Mouse (Mus musculus) spleen, adult 2 months (tissue): ENCODE data around the gene Scel. TPM values are rescaled to one million over a fixed set of nuclear protein-coding genes. Genes with fewer than 3 reads are reported as not detected.

Experiments used
- DNase-seq, 2 experiments: peaks; one replicate each; pipeline versions ENCODE4 v3.0.0 to v3.0.0-alpha.2; 2012 to 2021; ENCODE audit warnings: low spot score in 2 of 2, low read depth in 1 of 2
- H3K27ac ChIP-seq: fragments of 200-500 bp; 2 replicates; pipeline ENCODE4 v1.5.1; 2012; ENCODE audit warnings: low read length, inconsistent platforms; ENCODE audit not compliant: insufficient read depth
- H3K27me3 ChIP-seq: fragments of 200-500 bp; 2 replicates; pipeline ENCODE4 v1.6.1; 2012; ENCODE audit warnings: mild to moderate bottlenecking, moderate library complexity, low read length, inconsistent platforms; ENCODE audit not compliant: control insufficient read depth, insufficient read depth
- H3K36me3 ChIP-seq: fragments of 200-500 bp; 2 replicates; pipeline ENCODE4 v1.6.1; 2012; ENCODE audit warnings: mild to moderate bottlenecking, low read length, inconsistent platforms; ENCODE audit not compliant: control insufficient read depth, insufficient read depth
- H3K4me1 ChIP-seq: fragments of 200-500 bp; 2 replicates; pipeline ENCODE4 v1.6.1; 2011; ENCODE audit warnings: inconsistent platforms; ENCODE audit not compliant: control insufficient read depth, insufficient read depth, insufficient read length
- H3K4me3 ChIP-seq: fragments of 200-500 bp; 2 replicates; pipeline ENCODE4 v1.5.1; 2011; ENCODE audit warnings: mild to moderate bottlenecking, inconsistent platforms; ENCODE audit not compliant: insufficient read depth, insufficient read length; ENCODE audit errors: extremely low read depth
- CTCF ChIP-seq: fragments of 200-500 bp; IDR thresholded peaks from 2 replicates; pipeline ENCODE4 v1.5.1; 2011; ENCODE audit warnings: mild to moderate bottlenecking, inconsistent platforms; ENCODE audit not compliant: insufficient read depth, insufficient read length, insufficient replicate concordance; ENCODE audit errors: extremely low read depth
- POLR2A ChIP-seq: fragments of 200-500 bp; IDR thresholded peaks from 2 replicates; pipeline ENCODE4 v1.6.1; 2011; ENCODE audit warnings: low read depth, low read length, inconsistent platforms
- WGBS: fragments of 180-500 bp; shearing (Covaris S2); methylation state at CpG from one replicate; pipeline ENCODE4 v1.1.7; 2018; 5-methylcytosine and 5-hydroxymethylcytosine counted together
- polyA plus RNA-seq: library from polyadenylated mRNA; depleted of rRNA; stranded (reverse); fragments of >200 nt; gene quantifications from 2 replicates; pipeline ENCODE4 v1.2.3, GENCODE M21; 2012; rRNA removed

Gene Scel
- polyA plus RNA-seq, 1 experiment = 0.11 TPM

DNA sequence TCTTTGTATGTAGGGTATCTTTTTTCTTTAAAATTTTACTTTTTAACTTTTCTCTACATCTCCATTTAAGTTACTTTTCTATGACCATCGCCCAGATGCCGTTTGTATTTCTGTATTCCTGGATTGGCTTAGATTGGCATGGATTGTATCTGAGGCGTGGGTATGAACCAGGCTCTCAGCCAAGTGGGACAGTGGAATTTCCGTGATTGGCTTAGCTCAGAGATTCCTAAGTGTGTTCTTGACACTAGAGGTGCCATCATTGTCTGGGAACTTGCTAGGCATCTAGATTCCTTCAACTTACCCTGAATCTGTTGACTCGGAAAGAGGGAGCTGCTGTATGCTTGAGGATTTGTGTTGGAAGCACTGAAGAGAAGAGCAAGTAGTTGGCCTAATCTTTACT is 142.3 kb downstream of the Scel start:
- Histone ChIP-seq H3K27me3 (no peaks in the 10 kb centered on the region), H3K4me1 (peaks cover 9% of the 10 kb centered on the region), H3K4me3 (no peak overlapping the region), H3K27ac (no peak overlapping the region), H3K36me3 (peaks cover 6% of the 10 kb centered on the region)
- WGBS = 86% methylated on average over 5 of the region's 5 CpGs
- TF ChIP-seq POLR2A (no peak), CTCF (no peak)
- no peak for DNase-seq

DNA sequence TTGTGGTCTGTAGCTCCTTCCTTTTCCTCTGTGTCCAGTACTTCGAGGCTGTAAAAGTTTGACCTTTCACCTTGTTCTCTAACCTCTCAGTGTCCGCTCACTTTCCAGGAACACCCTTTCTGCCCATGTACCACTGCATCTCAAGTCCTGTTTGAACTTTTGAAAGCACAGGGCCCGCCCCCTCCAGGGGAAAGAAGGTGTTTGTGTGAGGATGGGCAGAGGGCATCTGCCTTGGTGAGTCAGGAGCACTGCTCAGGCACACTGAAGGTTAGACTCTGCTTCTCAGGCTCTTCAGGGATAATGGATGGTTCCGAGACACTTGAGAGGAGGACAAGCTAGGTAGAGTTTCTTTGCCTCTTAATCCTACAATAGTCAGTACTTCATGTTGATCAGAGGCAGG is 144.7 kb downstream of the Scel start:
- DNase-seq = no peak
- TF ChIP-seq POLR2A (no peak), CTCF (no peak)
- WGBS = 65% methylated on average over 4 of the region's 4 CpGs

More for the DNA sequence above, 144.7 kb downstream of the Scel start:
- peaks cover 8% of the 10 kb centered on the region for H3K36me3 ChIP-seq
- no peaks in the 10 kb centered on the region for H3K27me3 ChIP-seq
- H3K4me1 ChIP-seq = no peaks in the 10 kb centered on the region
- H3K4me3 ChIP-seq = no peak overlapping the region
- no peak overlapping the region for H3K27ac ChIP-seq

Other genes with a start within 250 kb of the Scel start
- gene Mycbp2, start 166.5 kb upstream of the Scel start, polyA plus RNA-seq = 32.9 and 34.3 TPM in 2 replicates
- 15.0 and 23.2 TPM in 2 replicates for gene Slain1, start 136.9 kb downstream of the Scel start, polyA plus RNA-seq